Mouse (Mus musculus) urinary bladder, postnatal 25 days (tissue): Measurements from ENCODE around the gene Bcl9.
A peak's percentile ranks its signal among the peaks of the same experiment; 100 is the strongest.

ENCODE experiments used
- DNase-seq: peaks from one replicate; pipeline ENCODE4 v3.0.0; 2022; ENCODE audit warnings: low spot score

Gene Bcl9

GRCm38 (mm10) chr3:97297553-97298432, at the start of gene Bcl9:
Gene Bcl9 (minus strand): TSS chr3:97297917.
- peak; percentile 65 for DNase-seq

GRCm38 (mm10) chr3:97339193-97339576, 41.5 kb upstream of the Bcl9 start:
- no peak for DNase-seq

GRCm38 (mm10) chr3:97338522-97339192, 40.9 kb upstream of the Bcl9 start:
- peak; percentile 88 for DNase-seq

GRCm38 (mm10) chr3:97337306-97337705, 39.6 kb upstream of the Bcl9 start:
- peak; percentile 14 for DNase-seq

GRCm38 (mm10) chr3:97336331-97336730, 38.6 kb upstream of the Bcl9 start:
- DNase-seq: no peak

GRCm38 (mm10) chr3:97334618-97335017, 36.9 kb upstream of the Bcl9 start:
- DNase-seq: no peak

- no peak for DNase-seq
These were observed 34.5 kb upstream of the Bcl9 start for GRCm38 (mm10) chr3:97332172-97332571.

GRCm38 (mm10) chr3:97327809-97328208, 30.1 kb upstream of the Bcl9 start:
- no peak for DNase-seq

- DNase-seq: no peak
These were observed 29.6 kb upstream of the Bcl9 start for GRCm38 (mm10) chr3:97327356-97327755.

- no peak for DNase-seq
These were observed 28.1 kb upstream of the Bcl9 start for GRCm38 (mm10) chr3:97325621-97326345.

GRCm38 (mm10) chr3:97324046-97324445, 26.3 kb upstream of the Bcl9 start:
- no peak for DNase-seq

- no peak for DNase-seq
These were observed 19.6 kb upstream of the Bcl9 start for GRCm38 (mm10) chr3:97317302-97317701.

GRCm38 (mm10) chr3:97313431-97313830, 15.7 kb upstream of the Bcl9 start:
- DNase-seq: no peak

- peak; percentile 43 for DNase-seq
These were observed 14.3 kb upstream of the Bcl9 start for GRCm38 (mm10) chr3:97311998-97312397.

- DNase-seq: no peak
These were observed 12.2 kb upstream of the Bcl9 start for GRCm38 (mm10) chr3:97309748-97310536.

GRCm38 (mm10) chr3:97308440-97308839, 10.7 kb upstream of the Bcl9 start:
- no peak for DNase-seq

GRCm38 (mm10) chr3:97305907-97306306, 8.2 kb upstream of the Bcl9 start:
- DNase-seq: no peak

- DNase-seq: no peak
These were observed 3.9 kb upstream of the Bcl9 start for GRCm38 (mm10) chr3:97301586-97301985.

GRCm38 (mm10) chr3:97300370-97300769, 2.7 kb upstream of the Bcl9 start:
- no peak for DNase-seq

- DNase-seq: no peak
These were observed 2.2 kb upstream of the Bcl9 start for GRCm38 (mm10) chr3:97299885-97300284.

GRCm38 (mm10) chr3:97298856-97299465, 1.2 kb upstream of the Bcl9 start:
- no peak for DNase-seq
